In genomic region chr15:93961950-93962349, GRCm38 (mm10) we compare ENCODE assay signal across 24 mouse cellular contexts.
"Had no signal": no experiment of that assay in that cellular context is flagged by ENCODE, and none has a peak within 500 bp of the region (broad histone marks: within the 10 kb centered on the region; RNA-seq: fewer than 3 reads in every experiment).

No protein-coding gene starts in this region.

- H3K4me2 ChIP-seq: heart, embryonic 13.5 days; heart, embryonic 15.5 days; hindbrain, embryonic 13.5 days; hindbrain, embryonic 15.5 days; intestine, embryonic 15.5 days; limb, embryonic 13.5 days; limb, embryonic 15.5 days; liver, embryonic 12.5 days had no signal

- ATAC-seq: hindbrain, postnatal 0 days; intestine, embryonic 15.5 days; intestine, postnatal 0 days; liver, embryonic 12.5 days had no signal

- H3K36me3 ChIP-seq: heart, embryonic 10.5 days; heart, embryonic 13.5 days; heart, embryonic 15.5 days; hindbrain, embryonic 13.5 days; hindbrain, embryonic 15.5 days; intestine, embryonic 15.5 days; limb, embryonic 13.5 days; limb, embryonic 15.5 days; liver, embryonic 12.5 days had no signal

- H3K4me3 ChIP-seq: heart, embryonic 10.5 days; heart, embryonic 13.5 days; heart, embryonic 15.5 days; hindbrain, embryonic 13.5 days; hindbrain, embryonic 15.5 days; intestine, embryonic 15.5 days; limb, embryonic 13.5 days; limb, embryonic 15.5 days; liver, embryonic 12.5 days had no signal

- H3K9ac ChIP-seq: heart, embryonic 13.5 days; heart, embryonic 15.5 days; hindbrain, embryonic 13.5 days; hindbrain, embryonic 15.5 days; intestine, embryonic 15.5 days; limb, embryonic 13.5 days; limb, embryonic 15.5 days; liver, embryonic 12.5 days had no signal

- H3K27me3 ChIP-seq: heart, embryonic 13.5 days; heart, embryonic 15.5 days; hindbrain, embryonic 13.5 days; hindbrain, embryonic 15.5 days; intestine, embryonic 15.5 days; limb, embryonic 13.5 days; limb, embryonic 15.5 days; liver, embryonic 12.5 days had no signal

- DNase-seq: gastrocnemius, postnatal 14 days; gastrocnemius, postnatal 36 days; heart, adult 18-20 months; heart, postnatal 14 days; heart, postnatal 36 days; kidney, adult 18-20 months; kidney, adult 8-10 months; kidney, postnatal 10 days; kidney, postnatal 25 days; kidney, postnatal 4 days; layer of hippocampus, adult 9-11 months; layer of hippocampus, postnatal 36 days; left cerebral cortex, postnatal 4 days had no signal

- H3K9me3 ChIP-seq: heart, embryonic 10.5 days; heart, embryonic 13.5 days; heart, embryonic 15.5 days; hindbrain, embryonic 13.5 days; hindbrain, embryonic 15.5 days; intestine, embryonic 15.5 days; limb, embryonic 13.5 days; limb, embryonic 15.5 days; liver, embryonic 12.5 days had no signal

- H3K4me1 ChIP-seq: heart, embryonic 10.5 days; heart, embryonic 13.5 days; heart, embryonic 15.5 days; hindbrain, embryonic 15.5 days; intestine, embryonic 15.5 days; liver, embryonic 12.5 days had no signal

- H3K27ac ChIP-seq: heart, embryonic 10.5 days; heart, embryonic 13.5 days; heart, embryonic 15.5 days; hindbrain, embryonic 13.5 days; hindbrain, embryonic 15.5 days; hindbrain, postnatal 0 days; intestine, embryonic 15.5 days; limb, embryonic 13.5 days; limb, embryonic 15.5 days; liver, embryonic 12.5 days had no signal
